Mouse (Mus musculus) CH12.LX (cell line): ENCODE measurements around the gene Smo. TPM values are rescaled to one million over a fixed set of nuclear protein-coding genes. Genes with fewer than 3 reads are reported as not detected.

ENCODE experiments used
- DNase-seq: peaks from one replicate; pipeline ENCODE4 v3.0.0-alpha.2; 2013; ENCODE audit errors: extremely low read depth
- H3K27ac ChIP-seq: 2 replicates; pipeline ENCODE4 v1.5.1; 2012; ENCODE audit warnings: low read depth, mild to moderate bottlenecking, control low read depth, moderate library complexity; ENCODE audit not compliant: insufficient read depth
- H3K27me3 ChIP-seq: replicated peaks from 2 replicates; pipeline ENCODE3; 2012; ENCODE audit warnings: inconsistent platforms
- H3K36me3 ChIP-seq, 2 experiments: replicated peaks in 1 of 2; 2 replicates each; pipeline versions ENCODE3 to v1.6.1; 2012; ENCODE audit warnings: inconsistent platforms in 1 of 2, low read length in 1 of 2, mild to moderate bottlenecking in 1 of 2, mixed read lengths in 1 of 2, moderate library complexity in 1 of 2; ENCODE audit not compliant: control insufficient read depth in 1 of 2, insufficient read depth in 1 of 2
- H3K4me1 ChIP-seq, 2 experiments: 2 replicates each; pipeline ENCODE4 v1.6.1; 2012; ENCODE audit warnings: inconsistent platforms in 1 of 2, moderate library complexity in 1 of 2; ENCODE audit not compliant: insufficient read depth in 2 of 2, control insufficient read depth in 1 of 2
- H3K4me2 ChIP-seq: 2 replicates; pipeline ENCODE4 v1.6.1; 2012; ENCODE audit warnings: low read depth, mild to moderate bottlenecking, control low read depth; ENCODE audit not compliant: poor library complexity, insufficient read depth, severe bottlenecking
- H3K4me3 ChIP-seq, 3 experiments: fragments of 150-350 bp in 1 of 3; sonication (generic) in 1 of 3; replicated peaks in 1 of 3; 2 replicates each; pipeline versions ENCODE3 to v1.5.1; 2011 to 2012; ENCODE audit warnings: low read depth in 2 of 3, low read length in 2 of 3, mild to moderate bottlenecking in 2 of 3, moderate library complexity in 2 of 3, control low read depth in 1 of 3, improper control_type of control experiment in 1 of 3, inconsistent platforms in 1 of 3, mixed read lengths in 1 of 3; ENCODE audit not compliant: poor library complexity in 1 of 3
- H3K79me2 ChIP-seq: replicated peaks from 2 replicates; pipeline ENCODE4 v1.6.1; 2012; ENCODE audit warnings: mild to moderate bottlenecking, moderate library complexity; ENCODE audit not compliant: control insufficient read depth, poor library complexity, insufficient read depth, severe bottlenecking; ENCODE audit errors: extremely low read depth
- H3K9ac ChIP-seq: 2 replicates; pipeline ENCODE4 v1.6.1; 2012; ENCODE audit warnings: low read depth, mild to moderate bottlenecking, control low read depth, moderate library complexity; ENCODE audit not compliant: insufficient read depth
- H3K9me3 ChIP-seq: replicated peaks from 2 replicates; pipeline ENCODE3; 2012; ENCODE audit warnings: low read length, inconsistent platforms, mixed read lengths
- BHLHE40 ChIP-seq: IDR thresholded peaks from 2 replicates; pipeline ENCODE4 v1.6.1; 2011; ENCODE audit warnings: mild to moderate bottlenecking, low read depth, low read length, improper control_type of control experiment
- CHD1 ChIP-seq: IDR thresholded peaks from 2 replicates; pipeline ENCODE4 v1.6.1; 2012; ENCODE audit warnings: low read depth, low read length, improper control_type of control experiment, inconsistent platforms
- CTCF ChIP-seq, 2 experiments: IDR thresholded peaks in 1 of 2; conservative IDR thresholded peaks in 1 of 2; 2 replicates each; pipeline ENCODE4 v1.5.1; 2011 to 2012; ENCODE audit warnings: low read depth in 2 of 2, low read length in 2 of 2, improper control_type of control experiment in 1 of 2, inconsistent platforms in 1 of 2, mild to moderate bottlenecking in 1 of 2, moderate library complexity in 1 of 2
- ETS1 ChIP-seq: conservative IDR thresholded peaks from 2 replicates; pipeline ENCODE4 v1.6.1; 2012; ENCODE audit warnings: low read depth, mild to moderate bottlenecking, inconsistent platforms, low read length, improper control_type of control experiment, moderate library complexity
- JUN ChIP-seq: IDR thresholded peaks from 2 replicates; pipeline ENCODE4 v1.6.1; 2011; ENCODE audit warnings: low read depth, mild to moderate bottlenecking, low read length, improper control_type of control experiment, moderate library complexity; ENCODE audit not compliant: insufficient read depth
- MAFK ChIP-seq: IDR thresholded peaks from 2 replicates; pipeline ENCODE4 v1.6.1; 2011; ENCODE audit warnings: low read length, improper control_type of control experiment; ENCODE audit not compliant: insufficient replicate concordance
- MAX ChIP-seq: IDR thresholded peaks from 2 replicates; pipeline ENCODE4 v1.6.1; 2011; ENCODE audit warnings: low read length, improper control_type of control experiment
- MAZ ChIP-seq: IDR thresholded peaks from 2 replicates; pipeline ENCODE4 v1.6.1; 2012; ENCODE audit warnings: low read depth, mild to moderate bottlenecking, inconsistent platforms, low read length, improper control_type of control experiment, moderate library complexity
- MXI1 ChIP-seq: IDR thresholded peaks from 2 replicates; pipeline ENCODE4 v1.6.1; 2011; ENCODE audit warnings: mild to moderate bottlenecking, low read depth, low read length, improper control_type of control experiment
- NELFE ChIP-seq: IDR thresholded peaks from 2 replicates; pipeline ENCODE4 v1.6.1; 2011; ENCODE audit warnings: low read depth, low read length, improper control_type of control experiment
- NRF1 ChIP-seq: IDR thresholded peaks from 2 replicates; pipeline ENCODE4 v1.6.1; 2014; ENCODE audit warnings: low read depth, mild to moderate bottlenecking, inconsistent platforms, low read length, improper control_type of control experiment, moderate library complexity
- RAD21 ChIP-seq: IDR thresholded peaks from 2 replicates; pipeline ENCODE4 v1.6.1; 2011; ENCODE audit warnings: low read depth, mild to moderate bottlenecking, low read length, improper control_type of control experiment, moderate library complexity
- RCOR1 ChIP-seq: conservative IDR thresholded peaks from 2 replicates; pipeline ENCODE4 v1.6.1; 2012; ENCODE audit warnings: low read depth, mild to moderate bottlenecking, inconsistent platforms, low read length, improper control_type of control experiment
- SMC3 ChIP-seq: IDR thresholded peaks from 2 replicates; pipeline ENCODE4 v1.6.1; 2011; ENCODE audit warnings: low read depth, low read length, improper control_type of control experiment
- TCF12 ChIP-seq: IDR thresholded peaks from 2 replicates; pipeline ENCODE4 v1.6.1; 2014; ENCODE audit warnings: low read depth, mild to moderate bottlenecking, inconsistent platforms, low read length, improper control_type of control experiment
- UBTF ChIP-seq: IDR thresholded peaks from 2 replicates; pipeline ENCODE4 v1.6.1; 2012; ENCODE audit warnings: low read depth, mild to moderate bottlenecking, inconsistent platforms, low read length, improper control_type of control experiment, moderate library complexity
- USF1 ChIP-seq: IDR thresholded peaks from 2 replicates; pipeline ENCODE4 v1.6.1; 2014; ENCODE audit warnings: low read depth, mild to moderate bottlenecking, inconsistent platforms, low read length, improper control_type of control experiment
- ZC3H11A ChIP-seq: IDR thresholded peaks from 2 replicates; pipeline ENCODE4 v1.6.1; 2012; ENCODE audit warnings: low read depth, mild to moderate bottlenecking, inconsistent platforms, low read length, improper control_type of control experiment
- ZNF384 ChIP-seq: IDR thresholded peaks from 2 replicates; pipeline ENCODE4 v1.6.1; 2012; ENCODE audit warnings: low read depth, low read length, improper control_type of control experiment, inconsistent platforms
- dilution Hi-C: fragments of 300-500 bp; cut with MboI; formaldehyde crosslinking; loops from 2 replicates; pipeline ENCODE4 v1.14.3; 2020; ENCODE audit warnings: low sequenced_read_pairs; ENCODE audit not compliant: extremely low pct_unique_long_range_greater_than_20kb, extremely low pct_ligation_motif_present
- in situ Hi-C: fragments of 300-500 bp; cut with MboI; formaldehyde crosslinking; loops from 3 replicates; pipeline ENCODE4 v1.14.3; 2019; ENCODE audit warnings: low sequenced_read_pairs, low pct_ligation_motif_present, low pct_unique_long_range_greater_than_20kb, mixed read lengths
- polyA plus RNA-seq: library from polyadenylated mRNA; unstranded; fragments of >175 nt; gene quantifications from 2 replicates; pipeline ENCODE4 v1.2.1, GENCODE M21; 2012; ENCODE audit warnings: low read depth; ENCODE audit not compliant: insufficient read length
- total RNA-seq, 2 experiments: library from RNA; depleted of rRNA; stranded (reverse); fragments of 300-350 nt in 1 of 2; fragments of >200 nt in 1 of 2; gene quantifications; 2 replicates each; pipeline ENCODE4 v1.2.3; 2012 to 2014

The Smo gene
- total and polyA plus RNA-seq, 3 experiments: 0.04 to 0.17 TPM; not detected in 1

DNA sequence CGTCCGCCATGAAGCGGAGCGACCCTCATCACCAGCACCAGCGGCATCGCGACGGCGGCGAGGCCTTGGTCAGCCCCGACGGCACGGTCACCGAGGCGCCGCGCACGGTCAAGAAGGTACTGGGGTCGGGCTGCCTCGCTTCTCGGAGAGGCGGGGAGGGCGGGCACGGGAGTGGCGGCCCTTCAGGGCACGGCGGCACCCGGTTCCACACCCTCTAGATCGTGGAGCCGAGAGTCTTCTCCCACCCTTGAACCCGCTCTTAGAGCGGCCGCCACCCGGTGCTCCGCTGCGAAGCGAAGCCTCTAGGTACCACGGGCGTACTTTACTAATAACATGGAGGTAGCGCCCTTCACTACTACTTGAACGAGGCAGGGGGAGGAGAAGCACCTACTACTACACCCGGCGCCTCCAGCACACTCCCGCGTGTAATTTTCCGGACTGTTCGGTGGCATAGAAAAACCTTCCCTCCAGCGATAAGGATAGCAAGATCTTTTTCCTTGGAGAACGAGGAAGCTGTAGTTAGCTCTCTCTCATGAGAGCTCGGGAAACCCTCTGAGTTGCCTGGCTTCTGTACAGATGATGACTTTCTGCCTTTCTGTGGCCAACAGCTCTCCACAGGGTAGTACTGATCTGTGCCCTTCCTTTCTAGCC lies 33.6 kb downstream of the Smo start:
- Histone ChIP-seq H3K9ac (peak overlapping the region; percentile 86), H3K4me1 (peaks cover 0 to 29% of the 10 kb centered on the region in 2 experiments; a peak in 3 of 4 replicates), H3K27ac (peak overlapping the region; percentile 62), H3K9me3 (peaks cover 3% of the 10 kb centered on the region), H3K4me3 (peak overlapping the region; percentile 81 to 94 (median 94)), H3K27me3 (no peaks in the 10 kb centered on the region)
- dilution Hi-C loops (no loop called here), in situ Hi-C loops (loop anchor here (5.0 kb wide), 1 partner anchor 58 kb away; no protein-coding TSS in a partner anchor)
- TF ChIP-seq TCF12 (0 out of 2 replicates have a peak, but pooled peaks have one; percentile 23), RCOR1 (0 out of 2 replicates have a peak, but pooled peaks have one; percentile 30), SMC3 (no peak), JUN (no peak), NELFE (no peak), ZC3H11A (no peak), ZNF384 (no peak), MAFK (no peak), RAD21 (no peak), UBTF (peak; percentile 89; the same call in 1 of the 2 replicates), MAX (no peak), BHLHE40 (peak; percentile 20; the same call in 1 of the 2 replicates), CHD1 (peak; percentile 65; the same call in 1 of the 2 replicates), USF1 (no peak), ETS1 (no peak), CTCF (conservative IDR thresholded peaks at IDR 0.05 in 1 of 2, IDR thresholded peaks at IDR 0.05 in 1 of 2; ENCODE audit: low read depth in 2 of 2, low read length in 2 of 2) (no peak), MXI1 (peak; percentile 66; the same call in 1 of the 2 replicates), MAZ (no peak), NRF1 (0 out of 2 replicates have a peak, but pooled peaks have one; percentile 20)
- TF ChIP-seq, all 38 proteins: peak for 7
- peaks cover 21% of the 10 kb centered on the region for H3K79me2 ChIP-seq
- peaks cover 0 to 10% of the 10 kb centered on the region in 2 experiments for H3K36me3 ChIP-seq
- peak overlapping the region; percentile 26; the same call in 1 of the 2 replicates for H3K4me2 ChIP-seq
- peak; percentile 46 for DNase-seq
